ENCODE assay signal across 40 mouse cellular contexts in the genomic region with DNA sequence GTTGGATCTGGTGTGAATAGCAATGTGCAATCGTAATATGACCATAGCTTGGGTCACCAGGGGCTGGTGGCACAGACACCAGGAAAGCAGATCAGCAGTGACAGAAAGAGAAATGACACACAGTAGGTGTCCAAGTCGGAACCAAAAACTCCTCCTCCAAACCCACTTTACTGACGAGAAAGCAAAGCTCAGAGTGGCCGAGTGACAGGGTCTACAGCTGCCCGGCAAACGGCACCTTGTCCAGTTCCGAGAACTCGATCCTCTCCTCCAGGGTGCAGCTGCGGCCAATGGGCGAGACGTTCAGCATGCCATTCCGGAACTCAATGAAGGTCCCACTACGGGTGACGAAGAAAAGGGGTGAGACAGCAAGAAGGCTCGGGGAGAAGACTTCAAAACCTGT. TPM values are rescaled to one million over a fixed set of nuclear protein-coding genes. Genes with fewer than 3 reads are reported as not detected.
"Had no signal": no experiment of that assay in that cellular context is flagged by ENCODE, and none has a peak within 500 bp of the region (broad histone marks: within the 10 kb centered on the region; RNA-seq: fewer than 3 reads in every experiment).

No protein-coding gene starts in this region.

- H3K27me3 ChIP-seq: heart, embryonic 13.5 days; heart, embryonic 15.5 days; hindbrain, embryonic 13.5 days; hindbrain, embryonic 15.5 days; kidney, embryonic 15.5 days; limb, embryonic 12.5 days; liver, embryonic 13.5 days; liver, embryonic 15.5 days had no signal

- H3K9me3 ChIP-seq: heart, embryonic 13.5 days; heart, embryonic 15.5 days; hindbrain, embryonic 13.5 days; hindbrain, embryonic 15.5 days; kidney, embryonic 15.5 days; limb, embryonic 10.5 days; limb, embryonic 12.5 days; liver, embryonic 13.5 days; liver, embryonic 15.5 days had no signal

- H3K4me2 ChIP-seq: heart, embryonic 11.5 days; heart, embryonic 13.5 days; heart, embryonic 15.5 days; hindbrain, embryonic 13.5 days; hindbrain, embryonic 15.5 days; kidney, embryonic 15.5 days; limb, embryonic 12.5 days; liver, embryonic 11.5 days; liver, embryonic 13.5 days; liver, embryonic 15.5 days had no signal

- H3K9ac ChIP-seq: heart, embryonic 13.5 days; heart, embryonic 15.5 days; hindbrain, embryonic 13.5 days; hindbrain, embryonic 15.5 days; kidney, embryonic 15.5 days; limb, embryonic 12.5 days; liver, embryonic 13.5 days; liver, embryonic 15.5 days had no signal

- H3K4me3 ChIP-seq: heart, adult 2 months; heart, embryonic 13.5 days; heart, embryonic 15.5 days; hindbrain, embryonic 13.5 days; hindbrain, embryonic 15.5 days; kidney, embryonic 15.5 days; limb, embryonic 10.5 days; limb, embryonic 12.5 days; liver, embryonic 13.5 days; liver, embryonic 15.5 days had no signal

- DNase-seq: gastrocnemius, postnatal 14 days; gastrocnemius, postnatal 36 days; heart, adult 11 months; heart, adult 2 months; heart, postnatal 14 days; heart, postnatal 36 days; kidney, adult 11 months; kidney, adult 2 months; kidney, adult 9 months; kidney, postnatal 25 days; layer of hippocampus, adult 9-11 months; layer of hippocampus, postnatal 36 days; liver, embryonic 13.5 days had no signal

- ATAC-seq: hindbrain, postnatal 0 days; intestine, embryonic 16.5 days had no signal

- H3K27ac ChIP-seq: heart, adult 2 months; heart, embryonic 13.5 days; heart, embryonic 15.5 days; hindbrain, embryonic 13.5 days; hindbrain, embryonic 15.5 days; hindbrain, postnatal 0 days; kidney, embryonic 15.5 days; kidney, postnatal 0 days; limb, embryonic 10.5 days; limb, embryonic 12.5 days; liver, embryonic 13.5 days; liver, embryonic 15.5 days had no signal

RNA-seq across cellular contexts. Expression of gene Csdc2, which starts 18.9 kb away (rescaled TPM):
- total RNA-seq: hematopoietic stem cell, adult 5-6 weeks had no signal

RNA-seq across cellular contexts. Expression of gene 1700029P11Rik, which starts 24.9 kb away (rescaled TPM):
- total RNA-seq: gastrocnemius, adult 18-20 months; gastrocnemius, adult 8-10 months; gastrocnemius, postnatal 14 days; gastrocnemius, postnatal 36 days; heart, adult 2 months; heart, postnatal 14 days; heart, postnatal 36 days; hematopoietic stem cell, adult 5-6 weeks; hindbrain, postnatal 0 days; layer of hippocampus, adult 18-20 months; layer of hippocampus, adult 8-10 months; layer of hippocampus, postnatal 14 days; layer of hippocampus, postnatal 36 days; left cerebral cortex, adult 18-20 months; left cerebral cortex, postnatal 14 days; left cerebral cortex, postnatal 36 days had no signal
- polyA plus RNA-seq: heart, adult 2 months; heart, embryonic 11.5 days; heart, embryonic 13.5 days; heart, embryonic 15.5 days; heart, postnatal 0 days; hindbrain, embryonic 11.5 days; hindbrain, embryonic 13.5 days; hindbrain, embryonic 15.5 days; hindbrain, postnatal 0 days; intestine, embryonic 14.5 days; intestine, embryonic 16.5 days; kidney, embryonic 15.5 days; kidney, postnatal 0 days; large intestine, adult 2 months; limb, embryonic 10.5 days; limb, embryonic 12.5 days; limb, embryonic 14.5 days; liver, embryonic 11.5 days; liver, embryonic 13.5 days; liver, embryonic 15.5 days had no signal
